Mouse (Mus musculus): ENCODE measurements at regions not wholly inside any gene's neighbourhood (a gene's known extent, or its start where the extent isn't known, plus 50 kb on each side); places are given as distances from the start of the nearest gene placed in this dataset.

DNA sequence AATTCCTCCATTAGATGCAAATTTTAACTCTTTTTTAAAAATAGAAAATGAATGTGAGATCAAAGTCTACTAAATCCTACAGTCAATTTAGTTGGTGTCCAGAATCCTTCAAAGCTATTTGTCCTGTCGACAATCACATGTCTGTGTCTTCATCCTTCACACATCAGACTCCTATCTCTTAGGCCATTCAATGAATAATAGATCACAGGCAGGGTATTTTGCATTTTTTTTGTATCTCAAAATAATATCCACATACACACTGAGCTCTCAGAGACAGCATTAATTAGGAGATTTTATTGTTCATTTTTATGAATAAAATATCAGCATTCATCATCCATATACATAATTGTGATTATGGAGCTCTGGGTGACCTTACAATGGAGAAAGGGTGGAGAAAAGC is 427.2 kb downstream of the Hao1 start:
- H3K79me2 ChIP-seq (ENCODE audit: control insufficient read depth, insufficient read depth, low read length, poor library complexity): no peaks in the 10 kb centered on the region
- H3K4me3 ChIP-seq (ENCODE audit: control insufficient read depth in 1 of 2, insufficient read depth in 1 of 2, low read depth in 2 of 2, low read length in 2 of 2): no peak overlapping the region
- no peak for DNase-seq (ENCODE audit: low read depth, low spot score)
- no peaks in the 10 kb centered on the region for H3K36me3 ChIP-seq (ENCODE audit: control insufficient read depth in 1 of 2, insufficient read depth in 2 of 2, low read length in 2 of 2)
- no peaks in the 10 kb centered on the region for H3K27me3 ChIP-seq (ENCODE audit: control insufficient read depth in 1 of 2, insufficient read depth in 2 of 2, low read length in 2 of 2)
- no peaks in the 10 kb centered on the region for H3K9me3 ChIP-seq (replicated peaks; ENCODE audit: insufficient read depth, low read length)
- H3K9ac ChIP-seq (ENCODE audit: control insufficient read depth, low read depth, low read length, poor library complexity, severe bottlenecking): no peak overlapping the region
- H3K4me1 ChIP-seq (ENCODE audit: control insufficient read depth in 1 of 2, insufficient read depth in 2 of 2, low read length in 2 of 2): no peaks in the 10 kb centered on the region
- no peak for TF ChIP-seq POLR2AphosphoS2 (IDR thresholded peaks at IDR 0.05; ENCODE audit: low read length)
- no peak for TF ChIP-seq TCF12 (IDR thresholded peaks at IDR 0.05; ENCODE audit: low read depth, low read length)
- TF ChIP-seq MAFK (IDR thresholded peaks at IDR 0.05; ENCODE audit: borderline replicate concordance, low read depth, low read length): no peak
- no peak overlapping the region for H3K27ac ChIP-seq (ENCODE audit: control insufficient read depth, low read depth, low read length)

DNA sequence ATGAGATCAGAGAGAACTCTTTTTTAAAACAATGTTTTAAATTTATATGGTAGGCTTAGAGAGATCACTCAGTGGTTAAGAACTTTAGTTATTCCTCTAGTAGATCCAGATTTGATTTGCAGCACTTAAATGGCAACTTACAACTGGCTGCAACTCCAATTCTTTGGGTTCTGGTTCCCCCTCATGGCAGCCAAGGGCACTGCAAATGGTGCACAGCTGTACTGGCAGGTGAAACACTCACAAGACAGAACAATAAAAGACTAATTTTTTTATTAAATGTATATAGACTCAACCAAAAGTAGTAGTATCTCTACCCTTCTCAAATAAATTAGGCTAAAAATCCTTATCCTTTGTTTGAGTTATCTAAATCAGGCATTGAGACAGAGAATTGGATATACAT is 446.9 kb downstream of the Hao1 start:
- peak; percentile 37 for TF ChIP-seq RAD21 (IDR thresholded peaks at IDR 0.05; ENCODE audit: low read depth, low read length)
- TF ChIP-seq SMC3 (IDR thresholded peaks at IDR 0.05; ENCODE audit: low read depth, low read length): peak; percentile 40
- TF ChIP-seq CTCF (IDR thresholded peaks at IDR 0.05 in 2 of 3, conservative IDR thresholded peaks at IDR 0.05 in 1 of 3; ENCODE audit: control insufficient read depth in 1 of 3, insufficient read depth in 1 of 3, low read depth in 2 of 3, low read length in 3 of 3, poor library complexity in 1 of 3, severe bottlenecking in 1 of 3): peak; percentile 9 to 47 (median 35); a peak in 3 of 6 replicates
- TF ChIP-seq CHD2 (IDR thresholded peaks at IDR 0.05; ENCODE audit: low read length): no peak
- TF ChIP-seq ZC3H11A (IDR thresholded peaks at IDR 0.05; ENCODE audit: low read depth, low read length): 0 out of 2 replicates have a peak, but pooled peaks have one; percentile 15
- TF ChIP-seq GATA1 (IDR thresholded peaks at IDR 0.05; ENCODE audit: low read depth, low read length): no peak
- TF ChIP-seq CHD1 (IDR thresholded peaks at IDR 0.05; ENCODE audit: low read depth, low read length): no peak

DNA sequence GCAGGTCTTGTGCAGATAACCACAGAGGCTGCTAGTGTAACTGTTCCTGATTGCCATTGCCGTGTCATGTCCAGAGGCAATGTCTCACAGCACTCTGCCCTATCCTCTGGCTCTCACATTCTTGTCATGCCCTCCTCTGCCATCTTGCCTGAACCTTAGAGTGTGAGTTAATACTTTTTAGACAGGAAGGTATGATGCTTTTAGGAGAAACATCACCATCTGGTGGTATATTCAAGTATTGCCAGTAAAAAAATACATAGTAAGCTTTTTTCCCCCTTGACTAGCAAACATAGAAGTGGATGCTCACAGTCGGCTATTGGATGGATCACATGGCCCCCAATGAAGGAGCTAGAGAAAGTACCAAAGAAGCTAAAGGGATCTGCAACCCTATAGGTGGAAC is 465.8 kb downstream of the Hao1 start:
- no peaks in the 10 kb centered on the region for H3K79me2 ChIP-seq (ENCODE audit: control insufficient read depth, insufficient read depth, low read length, poor library complexity)
- H3K4me3 ChIP-seq (ENCODE audit: control insufficient read depth in 1 of 2, insufficient read depth in 1 of 2, low read depth in 2 of 2, low read length in 2 of 2): no peak overlapping the region
- H3K9me3 ChIP-seq (replicated peaks; ENCODE audit: insufficient read depth, low read length): no peaks in the 10 kb centered on the region
- H3K9ac ChIP-seq (ENCODE audit: control insufficient read depth, low read depth, low read length, poor library complexity, severe bottlenecking): no peak overlapping the region
- no peaks in the 10 kb centered on the region for H3K4me1 ChIP-seq (ENCODE audit: control insufficient read depth in 1 of 2, insufficient read depth in 2 of 2, low read length in 2 of 2)
- peak; percentile 69 for TF ChIP-seq RAD21 (IDR thresholded peaks at IDR 0.05; ENCODE audit: low read depth, low read length)
- TF ChIP-seq ZC3H11A (IDR thresholded peaks at IDR 0.05; ENCODE audit: low read depth, low read length): peak; percentile 68
- TF ChIP-seq MXI1 (IDR thresholded peaks at IDR 0.05; ENCODE audit: low read depth, low read length): no peak
- TF ChIP-seq MAZ (IDR thresholded peaks at IDR 0.05; ENCODE audit: low read depth, low read length): no peak
- TF ChIP-seq CTCF (IDR thresholded peaks at IDR 0.05 in 2 of 3, conservative IDR thresholded peaks at IDR 0.05 in 1 of 3; ENCODE audit: control insufficient read depth in 1 of 3, insufficient read depth in 1 of 3, low read depth in 2 of 3, low read length in 3 of 3, poor library complexity in 1 of 3, severe bottlenecking in 1 of 3): peak; percentile 5 to 62 (median 21); a peak in 4 of 6 replicates
- peak; percentile 75 for TF ChIP-seq SMC3 (IDR thresholded peaks at IDR 0.05; ENCODE audit: low read depth, low read length)
- no peaks in the 10 kb centered on the region for H3K36me3 ChIP-seq (ENCODE audit: control insufficient read depth in 1 of 2, insufficient read depth in 2 of 2, low read length in 2 of 2)
- no peak overlapping the region for H3K27ac ChIP-seq (ENCODE audit: control insufficient read depth, low read depth, low read length)
- H3K27me3 ChIP-seq (ENCODE audit: control insufficient read depth in 1 of 2, insufficient read depth in 2 of 2, low read length in 2 of 2): no peaks in the 10 kb centered on the region
- peak; percentile 40 for DNase-seq (ENCODE audit: low read depth, low spot score)

More for the DNA sequence above, 446.9 kb downstream of the Hao1 start:
- no peak overlapping the region for H3K9ac ChIP-seq (ENCODE audit: control insufficient read depth, low read depth, low read length, poor library complexity, severe bottlenecking)
- no peak overlapping the region for H3K27ac ChIP-seq (ENCODE audit: control insufficient read depth, low read depth, low read length)
- peak; percentile 12 for DNase-seq (ENCODE audit: low read depth, low spot score)
- no peak overlapping the region for H3K4me3 ChIP-seq (ENCODE audit: control insufficient read depth in 1 of 2, insufficient read depth in 1 of 2, low read depth in 2 of 2, low read length in 2 of 2)
- no peaks in the 10 kb centered on the region for H3K36me3 ChIP-seq (ENCODE audit: control insufficient read depth in 1 of 2, insufficient read depth in 2 of 2, low read length in 2 of 2)
- no peaks in the 10 kb centered on the region for H3K4me1 ChIP-seq (ENCODE audit: control insufficient read depth in 1 of 2, insufficient read depth in 2 of 2, low read length in 2 of 2)
- no peaks in the 10 kb centered on the region for H3K9me3 ChIP-seq (replicated peaks; ENCODE audit: insufficient read depth, low read length)
- no peaks in the 10 kb centered on the region for H3K27me3 ChIP-seq (ENCODE audit: control insufficient read depth in 1 of 2, insufficient read depth in 2 of 2, low read length in 2 of 2)
- H3K79me2 ChIP-seq (ENCODE audit: control insufficient read depth, insufficient read depth, low read length, poor library complexity): no peaks in the 10 kb centered on the region

Data from MEL (cell line).